Comparison of ENCODE assay signal across 7 mouse cellular contexts in genomic region chr5:124498221-124498876, GRCm38 (mm10). TPM values are rescaled to one million over a fixed set of nuclear protein-coding genes. Genes with fewer than 3 reads are reported as not detected.
DNase-seq lines count a peak whose midpoint lies in the region; ATAC-seq and TF ChIP-seq lines count a peak whose summit lies in the region.

No protein-coding gene starts in this region.

- no peaks in the 10 kb centered on the region for H3K9me3 ChIP-seq in heart, embryonic 12.5 days (replicated peaks)
- no peaks in the 10 kb centered on the region for H3K9me3 ChIP-seq in liver, embryonic 11.5 days (ENCODE audit: control insufficient read depth, low read length)
- H3K9me3 ChIP-seq in stomach, postnatal 0 days (ENCODE audit: control insufficient read depth, low read length): no peaks in the 10 kb centered on the region

- no peak for TF ChIP-seq CTCF in testis, adult 2 months (IDR thresholded peaks at IDR 0.05; ENCODE audit: control insufficient read depth, insufficient read depth, insufficient replicate concordance, low read depth, low read length)
- TF ChIP-seq CTCF in stomach, postnatal 0 days (IDR thresholded peaks at IDR 0.05; ENCODE audit: low read depth): no peak

- peak; percentile 58 for ATAC-seq in heart, embryonic 12.5 days (ENCODE audit: insufficient number of reproducible peaks, low FRiP score)
- ATAC-seq in liver, embryonic 11.5 days (replicated peaks; ENCODE audit: low FRiP score): no peak
- ATAC-seq in stomach, postnatal 0 days (ENCODE audit: low FRiP score, low TSS enrichment): no peak

- no peak overlapping the region for H3K4me2 ChIP-seq in heart, embryonic 12.5 days
- H3K4me2 ChIP-seq in liver, embryonic 11.5 days: peak overlapping the region; percentile 10
- H3K4me2 ChIP-seq in stomach, postnatal 0 days (replicated peaks; ENCODE audit: low read depth): no peak overlapping the region

- no peak overlapping the region for H3K4me3 ChIP-seq in testis, adult 2 months (ENCODE audit: control insufficient read depth, low read depth, low read length)
- no peak overlapping the region for H3K4me3 ChIP-seq in heart, embryonic 12.5 days
- H3K4me3 ChIP-seq in liver, embryonic 11.5 days (ENCODE audit: low read depth, low read length): no peak overlapping the region
- no peak overlapping the region for H3K4me3 ChIP-seq in stomach, postnatal 0 days (ENCODE audit: low read depth, low read length)

- H3K27me3 ChIP-seq in testis, adult 2 months (ENCODE audit: control insufficient read depth, insufficient read depth, low read length): no peaks in the 10 kb centered on the region
- no peaks in the 10 kb centered on the region for H3K27me3 ChIP-seq in heart, embryonic 12.5 days (replicated peaks)
- no peaks in the 10 kb centered on the region for H3K27me3 ChIP-seq in liver, embryonic 11.5 days (replicated peaks; ENCODE audit: control insufficient read depth, insufficient read depth, low read length)
- H3K27me3 ChIP-seq in stomach, postnatal 0 days (ENCODE audit: control insufficient read depth, insufficient read depth, low read length): no peaks in the 10 kb centered on the region

- H3K27ac ChIP-seq in testis, adult 2 months (ENCODE audit: control insufficient read depth, insufficient read depth, low read depth, low read length): peak overlapping the region; percentile 54; the same call in 1 of the 2 replicates
- H3K27ac ChIP-seq in heart, embryonic 12.5 days (ENCODE audit: poor library complexity, severe bottlenecking): peak overlapping the region; percentile 57
- H3K27ac ChIP-seq in liver, embryonic 11.5 days (ENCODE audit: low read depth, low read length): peak overlapping the region; percentile 45; the same call in 1 of the 2 replicates
- peak overlapping the region; percentile 30; the same call in 1 of the 2 replicates for H3K27ac ChIP-seq in stomach, postnatal 0 days (replicated peaks)

- no peak for TF ChIP-seq EP300 in stomach, postnatal 0 days (optimal IDR thresholded peaks at IDR 0.05)

- H3K4me1 ChIP-seq in testis, adult 2 months (ENCODE audit: control insufficient read depth, insufficient read depth, low read length): peaks cover 3% of the 10 kb centered on the region
- peaks cover 18% of the 10 kb centered on the region for H3K4me1 ChIP-seq in heart, embryonic 12.5 days (replicated peaks)
- H3K4me1 ChIP-seq in liver, embryonic 11.5 days (replicated peaks; ENCODE audit: control insufficient read depth, insufficient read depth, low read length): peaks cover 20% of the 10 kb centered on the region
- H3K4me1 ChIP-seq in stomach, postnatal 0 days (replicated peaks; ENCODE audit: control insufficient read depth, insufficient read depth): no peaks in the 10 kb centered on the region

- no peaks in the 10 kb centered on the region for H3K36me3 ChIP-seq in testis, adult 2 months (ENCODE audit: control insufficient read depth, insufficient read depth, low read length)
- peaks cover 78% of the 10 kb centered on the region for H3K36me3 ChIP-seq in heart, embryonic 12.5 days
- peaks cover 5% of the 10 kb centered on the region for H3K36me3 ChIP-seq in liver, embryonic 11.5 days (ENCODE audit: control insufficient read depth, insufficient read depth, low read length)
- H3K36me3 ChIP-seq in stomach, postnatal 0 days (ENCODE audit: control insufficient read depth, insufficient read depth, low read length): peaks cover 10% of the 10 kb centered on the region; the same call in 1 of the 2 replicates

- TF ChIP-seq POLR2A in testis, adult 2 months (IDR thresholded peaks at IDR 0.05; ENCODE audit: control insufficient read depth, low read depth, low read length): no peak

- no peak for DNase-seq in testis, postnatal 14 days (ENCODE audit: low spot score)
- DNase-seq in liver, embryonic 11.5 days (ENCODE audit: low spot score): no peak
- DNase-seq in stomach, postnatal 0 days (ENCODE audit: low spot score): no peak
- no peak for DNase-seq in urinary bladder, postnatal 36 days (ENCODE audit: low spot score in 2 of 2)
- no peak for DNase-seq in layer of hippocampus, postnatal 14 days (ENCODE audit: low spot score in 2 of 2)

- 45% methylated on average over 9 of the region's 9 CpGs for WGBS in heart, embryonic 12.5 days
- WGBS in liver, embryonic 11.5 days: 42% methylated on average over 9 of the region's 9 CpGs
- 70% methylated on average over 9 of the region's 9 CpGs for WGBS in stomach, postnatal 0 days

- H3K9ac ChIP-seq in heart, embryonic 12.5 days: no peak overlapping the region
- H3K9ac ChIP-seq in liver, embryonic 11.5 days (ENCODE audit: low read depth, low read length): no peak overlapping the region
- H3K9ac ChIP-seq in stomach, postnatal 0 days (ENCODE audit: low read length): no peak overlapping the region

RNA-seq across cellular contexts. Expression of gene Snrnp35, which starts 15.4 kb away (rescaled TPM):
- polyA plus RNA-seq in testis, adult 2 months (2012; rRNA removed): 26.5 and 35.7 TPM in 2 replicates
- polyA plus RNA-seq in heart, embryonic 12.5 days (2016; fragmentation: Nextera tagmentation; extraction: Ambion mirVana): 23.9 and 24.0 TPM in 2 replicates
- 13.6 and 14.0 TPM in 2 replicates for polyA plus RNA-seq in liver, embryonic 11.5 days (2014; fragmentation: Nextera tagmentation; extraction: Ambion mirVana)
- 9.1 and 10.8 TPM in 2 replicates for polyA plus RNA-seq in stomach, postnatal 0 days (2015; fragmentation: Nextera tagmentation; extraction: Ambion mirVana)
- 10 to 100 TPM; 19.7 to 22.3 TPM for total RNA-seq in layer of hippocampus, postnatal 14 days (2021)

RNA-seq across cellular contexts. Expression of gene Rilpl2, which starts 20.2 kb away (rescaled TPM):
- 19.6 and 20.8 TPM in 2 replicates for polyA plus RNA-seq in testis, adult 2 months (2012; rRNA removed)
- polyA plus RNA-seq in heart, embryonic 12.5 days (2016; fragmentation: Nextera tagmentation; extraction: Ambion mirVana): 13.5 and 13.6 TPM in 2 replicates
- 18.7 and 19.8 TPM in 2 replicates for polyA plus RNA-seq in liver, embryonic 11.5 days (2014; fragmentation: Nextera tagmentation; extraction: Ambion mirVana)
- polyA plus RNA-seq in stomach, postnatal 0 days (2015; fragmentation: Nextera tagmentation; extraction: Ambion mirVana): 19.3 and 20.7 TPM in 2 replicates
- total RNA-seq in layer of hippocampus, postnatal 14 days (2021): 10 to 100 TPM; 23.1 to 24.1 TPM

RNA-seq across cellular contexts. Expression of gene Rilpl1, which starts 32.8 kb away (rescaled TPM):
- polyA plus RNA-seq in testis, adult 2 months (2012; rRNA removed): 1.5 and 1.8 TPM in 2 replicates
- polyA plus RNA-seq in heart, embryonic 12.5 days (2016; fragmentation: Nextera tagmentation; extraction: Ambion mirVana): 27.6 and 29.8 TPM in 2 replicates
- 9.8 and 10.6 TPM in 2 replicates for polyA plus RNA-seq in liver, embryonic 11.5 days (2014; fragmentation: Nextera tagmentation; extraction: Ambion mirVana)
- 9.0 and 9.3 TPM in 2 replicates for polyA plus RNA-seq in stomach, postnatal 0 days (2015; fragmentation: Nextera tagmentation; extraction: Ambion mirVana)
- 10 to 100 TPM; 41.6 TPM for total RNA-seq in layer of hippocampus, postnatal 14 days (2021)

RNA-seq across cellular contexts. Expression of gene Tmed2, which starts 42.1 kb away (rescaled TPM):
- 34.0 and 39.8 TPM in 2 replicates for polyA plus RNA-seq in testis, adult 2 months (2012; rRNA removed)
- polyA plus RNA-seq in heart, embryonic 12.5 days (2016; fragmentation: Nextera tagmentation; extraction: Ambion mirVana): 490 and 502 TPM in 2 replicates
- polyA plus RNA-seq in liver, embryonic 11.5 days (2014; fragmentation: Nextera tagmentation; extraction: Ambion mirVana): 521 and 566 TPM in 2 replicates
- 544 and 572 TPM in 2 replicates for polyA plus RNA-seq in stomach, postnatal 0 days (2015; fragmentation: Nextera tagmentation; extraction: Ambion mirVana)
- total RNA-seq in layer of hippocampus, postnatal 14 days (2021): 100 to 1,000 TPM in 1 of 2 experiments, 10 to 100 TPM in 1; 98.4 to 100 TPM

RNA-seq across cellular contexts. Expression of gene Ddx55, which starts 54.3 kb away (rescaled TPM):
- polyA plus RNA-seq in testis, adult 2 months (2012; rRNA removed): 4.8 and 4.9 TPM in 2 replicates
- polyA plus RNA-seq in heart, embryonic 12.5 days (2016; fragmentation: Nextera tagmentation; extraction: Ambion mirVana): 8.5 and 8.6 TPM in 2 replicates
- 18.9 and 19.6 TPM in 2 replicates for polyA plus RNA-seq in liver, embryonic 11.5 days (2014; fragmentation: Nextera tagmentation; extraction: Ambion mirVana)
- 5.8 and 6.1 TPM in 2 replicates for polyA plus RNA-seq in stomach, postnatal 0 days (2015; fragmentation: Nextera tagmentation; extraction: Ambion mirVana)
- 10 to 100 TPM; 22.8 to 25.5 TPM for total RNA-seq in layer of hippocampus, postnatal 14 days (2021)
